Mouse (Mus musculus) cerebellum, postnatal 25 days (tissue): ENCODE results near the gene Gm7030.
"Not testable (repeated sequence)": the region's sequence is repeated elsewhere in the genome, so short reads cannot be mapped to it uniquely, and the experiment has no call there.

Source experiments
- DNase-seq, 2 experiments: peaks; one replicate each; pipeline ENCODE4 v3.0.0; 2021; ENCODE audit warnings: mixed read lengths in 2 of 2

Gm7030 gene

DNA sequence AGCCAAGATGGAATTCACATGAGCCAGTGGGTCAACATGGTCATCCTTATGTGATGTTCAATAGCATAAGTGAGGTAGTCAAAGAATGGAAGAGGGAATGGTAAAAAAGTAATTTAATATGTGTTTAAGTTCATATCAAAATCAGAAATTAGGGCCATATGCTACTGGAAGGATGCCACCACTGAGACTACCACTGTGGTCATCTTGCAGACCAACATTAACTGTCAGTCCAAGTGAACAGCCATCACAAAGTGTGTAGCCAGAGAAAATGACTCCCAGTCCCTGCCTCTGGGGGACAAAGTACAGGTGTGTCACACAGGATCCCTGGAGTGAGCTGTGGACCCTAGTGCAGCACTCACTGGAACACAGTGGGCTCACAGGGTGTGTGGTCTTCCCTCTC lies 47.3 kb downstream of the Gm7030 start:
- not testable (repeated sequence) for DNase-seq

DNA sequence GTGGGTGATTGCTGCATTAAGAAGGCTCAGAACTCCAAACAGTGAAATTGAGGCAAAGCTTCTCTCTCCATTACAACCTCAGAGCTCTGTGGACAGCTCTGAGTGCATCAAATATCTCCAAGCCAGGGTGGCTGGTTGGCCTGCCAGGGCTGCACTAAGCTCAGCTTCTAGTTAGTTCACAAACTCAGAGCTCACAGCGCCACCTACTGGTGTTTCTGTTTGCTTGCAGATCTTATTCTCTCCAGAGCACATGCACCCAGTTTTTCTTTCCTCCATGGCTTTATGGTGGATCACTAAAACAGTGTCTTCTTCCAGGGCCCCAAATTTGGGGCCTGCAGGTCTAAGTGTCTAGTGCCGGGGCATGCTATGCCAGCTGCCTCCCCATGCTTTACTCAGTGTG lies 68.4 kb downstream of the Gm7030 start:
- DNase-seq = peak; percentile 65 to 86
